Mouse (Mus musculus): ENCODE measurements at regions not wholly inside any gene's neighbourhood (a gene's known extent, or its start where the extent isn't known, plus 50 kb on each side); places are given as distances from the start of the nearest gene placed in this dataset.

GRCm38 (mm10) chr16:87796514-87797248 is 97.9 kb downstream of the Bach1 start:
- Histone ChIP-seq H3K9ac (ENCODE audit: insufficient read depth, low read depth, low read length, poor library complexity, severe bottlenecking) (no peak overlapping the region), H3K27ac (ENCODE audit: insufficient read depth, low read depth, low read length, poor library complexity, severe bottlenecking) (no peak overlapping the region), H3K4me1 (ENCODE audit: control insufficient read depth in 2 of 2, insufficient read depth in 2 of 2, low read length in 2 of 2, poor library complexity in 1 of 2) (no peaks in the 10 kb centered on the region), H3K9me3 (ENCODE audit: control insufficient read depth, insufficient read depth, low read depth, low read length) (no peaks in the 10 kb centered on the region), H3K4me3 (ENCODE audit: insufficient read depth in 1 of 2, low read depth in 1 of 2, low read length in 2 of 2, poor library complexity in 1 of 2, severe bottlenecking in 1 of 2) (no peak overlapping the region), H3K36me3 (ENCODE audit: control insufficient read depth, insufficient read depth, low read length, poor library complexity, severe bottlenecking) (no peaks in the 10 kb centered on the region)
- no peak for DNase-seq (ENCODE audit: low read depth, low spot score)
- TF ChIP-seq CHD2 (IDR thresholded peaks at IDR 0.05; ENCODE audit: low read depth, low read length): no peak
- no peak for TF ChIP-seq HCFC1 (IDR thresholded peaks at IDR 0.05; ENCODE audit: borderline replicate concordance, insufficient read depth, low read length)
- no peak for TF ChIP-seq ZC3H11A (IDR thresholded peaks at IDR 0.05; ENCODE audit: borderline replicate concordance, low read depth, low read length)
- no peak for TF ChIP-seq MAFK (IDR thresholded peaks at IDR 0.05; ENCODE audit: insufficient read depth, low read depth, low read length)
- TF ChIP-seq ZNF384 (IDR thresholded peaks at IDR 0.05; ENCODE audit: low read depth, low read length): no peak
- in situ Hi-C loops (cut with MboI; ENCODE audit: low sequenced_read_pairs in 2 of 2, unreplicated experiment in 2 of 2): no loop called here

DNA sequence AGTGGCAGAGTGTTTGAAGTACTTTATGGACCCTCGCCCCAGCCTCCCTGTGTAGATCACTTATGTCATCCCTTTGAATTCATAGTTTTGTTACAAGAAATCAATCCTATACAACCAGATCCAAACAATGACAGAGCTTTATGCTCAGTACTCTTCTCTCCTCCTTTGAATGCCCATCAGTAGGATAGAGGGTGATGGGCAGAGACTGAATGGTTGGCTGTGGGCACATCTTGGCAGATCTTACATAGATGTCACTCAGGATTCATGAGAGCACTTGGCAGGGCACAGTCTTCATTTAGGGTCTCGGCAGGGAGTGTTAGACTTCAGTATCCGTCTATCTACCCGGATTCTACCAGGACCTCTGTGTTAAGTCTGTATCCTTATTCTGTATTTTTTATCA is 103.6 kb downstream of the Bach1 start:
- H3K9me3 ChIP-seq (ENCODE audit: control insufficient read depth, insufficient read depth, low read depth, low read length): no peaks in the 10 kb centered on the region
- no peak for TF ChIP-seq MAFK (IDR thresholded peaks at IDR 0.05; ENCODE audit: insufficient read depth, low read depth, low read length)
- H3K9ac ChIP-seq (ENCODE audit: insufficient read depth, low read depth, low read length, poor library complexity, severe bottlenecking): no peak overlapping the region
- H3K4me3 ChIP-seq (ENCODE audit: insufficient read depth in 1 of 2, low read depth in 1 of 2, low read length in 2 of 2, poor library complexity in 1 of 2, severe bottlenecking in 1 of 2): no peak overlapping the region
- no peaks in the 10 kb centered on the region for H3K36me3 ChIP-seq (ENCODE audit: control insufficient read depth, insufficient read depth, low read length, poor library complexity, severe bottlenecking)
- no peak for DNase-seq (ENCODE audit: low read depth, low spot score)
- H3K4me1 ChIP-seq (ENCODE audit: control insufficient read depth in 2 of 2, insufficient read depth in 2 of 2, low read length in 2 of 2, poor library complexity in 1 of 2): no peaks in the 10 kb centered on the region
- in situ Hi-C loops (cut with MboI; ENCODE audit: low sequenced_read_pairs in 2 of 2, unreplicated experiment in 2 of 2): no loop called here
- no peak overlapping the region for H3K27ac ChIP-seq (ENCODE audit: insufficient read depth, low read depth, low read length, poor library complexity, severe bottlenecking)

GRCm38 (mm10) chr16:87817590-87817989 is 118.8 kb downstream of the Bach1 start:
- DNase-seq (ENCODE audit: low read depth, low spot score): no peak
- TF ChIP-seq ZNF384 (IDR thresholded peaks at IDR 0.05; ENCODE audit: low read depth, low read length) (no peak), CHD2 (IDR thresholded peaks at IDR 0.05; ENCODE audit: low read depth, low read length) (no peak), ZC3H11A (IDR thresholded peaks at IDR 0.05; ENCODE audit: borderline replicate concordance, low read depth, low read length) (no peak), MAFK (IDR thresholded peaks at IDR 0.05; ENCODE audit: insufficient read depth, low read depth, low read length) (no peak), HCFC1 (IDR thresholded peaks at IDR 0.05; ENCODE audit: borderline replicate concordance, insufficient read depth, low read length) (no peak)
- in situ Hi-C loops (cut with MboI; ENCODE audit: low sequenced_read_pairs in 2 of 2, unreplicated experiment in 2 of 2): no loop called here
- Histone ChIP-seq H3K27ac (ENCODE audit: insufficient read depth, low read depth, low read length, poor library complexity, severe bottlenecking) (no peak overlapping the region), H3K4me3 (ENCODE audit: insufficient read depth in 1 of 2, low read depth in 1 of 2, low read length in 2 of 2, poor library complexity in 1 of 2, severe bottlenecking in 1 of 2) (no peak overlapping the region), H3K36me3 (ENCODE audit: control insufficient read depth, insufficient read depth, low read length, poor library complexity, severe bottlenecking) (no peaks in the 10 kb centered on the region), H3K9me3 (ENCODE audit: control insufficient read depth, insufficient read depth, low read depth, low read length) (no peaks in the 10 kb centered on the region), H3K4me1 (ENCODE audit: control insufficient read depth in 2 of 2, insufficient read depth in 2 of 2, low read length in 2 of 2, poor library complexity in 1 of 2) (no peaks in the 10 kb centered on the region), H3K9ac (ENCODE audit: insufficient read depth, low read depth, low read length, poor library complexity, severe bottlenecking) (no peak overlapping the region)

DNA sequence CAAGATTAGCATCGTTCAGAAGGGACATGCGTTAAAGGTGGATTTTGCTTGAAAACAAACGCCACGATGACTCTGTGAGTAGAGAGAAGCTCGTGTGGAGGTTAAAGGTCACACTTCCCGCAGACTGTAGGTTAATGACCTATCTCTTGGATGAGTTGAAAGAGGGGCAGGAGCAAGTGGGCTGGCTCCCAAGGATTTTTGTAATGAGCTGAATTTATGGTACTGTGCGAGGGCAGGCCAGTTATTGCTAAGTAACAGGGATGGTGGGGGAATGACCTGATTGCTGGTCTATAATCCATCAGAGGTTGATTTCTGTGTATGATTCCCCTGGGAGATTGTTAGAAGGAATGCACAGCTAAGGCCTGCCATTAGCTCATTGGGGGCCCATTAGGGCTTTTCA is 135.6 kb downstream of the Bach1 start:
- TF ChIP-seq ZC3H11A (IDR thresholded peaks at IDR 0.05; ENCODE audit: borderline replicate concordance, low read depth, low read length) (no peak), MAFK (IDR thresholded peaks at IDR 0.05; ENCODE audit: insufficient read depth, low read depth, low read length) (no peak), ZNF384 (IDR thresholded peaks at IDR 0.05; ENCODE audit: low read depth, low read length) (no peak), HCFC1 (IDR thresholded peaks at IDR 0.05; ENCODE audit: borderline replicate concordance, insufficient read depth, low read length) (no peak), CHD2 (IDR thresholded peaks at IDR 0.05; ENCODE audit: low read depth, low read length) (no peak)
- no peaks in the 10 kb centered on the region for H3K4me1 ChIP-seq (ENCODE audit: control insufficient read depth in 2 of 2, insufficient read depth in 2 of 2, low read length in 2 of 2, poor library complexity in 1 of 2)
- H3K27ac ChIP-seq (ENCODE audit: insufficient read depth, low read depth, low read length, poor library complexity, severe bottlenecking): no peak overlapping the region
- DNase-seq (ENCODE audit: low read depth, low spot score): no peak
- H3K36me3 ChIP-seq (ENCODE audit: control insufficient read depth, insufficient read depth, low read length, poor library complexity, severe bottlenecking): no peaks in the 10 kb centered on the region
- H3K9ac ChIP-seq (ENCODE audit: insufficient read depth, low read depth, low read length, poor library complexity, severe bottlenecking): no peak overlapping the region
- no peaks in the 10 kb centered on the region for H3K9me3 ChIP-seq (ENCODE audit: control insufficient read depth, insufficient read depth, low read depth, low read length)
- H3K4me3 ChIP-seq (ENCODE audit: insufficient read depth in 1 of 2, low read depth in 1 of 2, low read length in 2 of 2, poor library complexity in 1 of 2, severe bottlenecking in 1 of 2): no peak overlapping the region
- in situ Hi-C loops (cut with MboI; ENCODE audit: low sequenced_read_pairs in 2 of 2, unreplicated experiment in 2 of 2): loop anchor here in 1 of 2 experiments (25.0 kb wide), 1 partner anchor 378 kb away; no protein-coding TSS in a partner anchor

All from ES-E14 (cell line).